Mouse (Mus musculus): ENCODE data around the gene Cnbp. TPM values are rescaled to one million over a fixed set of nuclear protein-coding genes. Genes with fewer than 3 reads are reported as not detected.

Cnbp gene
- polyA plus RNA-seq, 1 experiment from 2014 or later, result 685 TPM

GRCm38 (mm10) chr6:87876068-87876643 is 25.2 kb upstream of the Cnbp start:
- no peak for ATAC-seq
- 83% methylated on average over 13 of the region's 13 CpGs for WGBS

GRCm38 (mm10) chr6:87875562-87875961 is 24.7 kb upstream of the Cnbp start:
- Histone ChIP-seq H3K4me1 (replicated peaks; ENCODE audit: control insufficient read depth, insufficient read depth, low read length) (no peaks in the 10 kb centered on the region), H3K36me3 (ENCODE audit: control insufficient read depth, insufficient read depth) (no peaks in the 10 kb centered on the region), H3K9ac (replicated peaks; ENCODE audit: low read depth, low read length) (no peak overlapping the region), H3K27me3 (replicated peaks; ENCODE audit: control insufficient read depth, insufficient read depth, low read length) (no peaks in the 10 kb centered on the region), H3K27ac (ENCODE audit: low read length) (no peak overlapping the region), H3K4me2 (ENCODE audit: low read length) (no peak overlapping the region), H3K4me3 (replicated peaks; ENCODE audit: low read length) (no peak overlapping the region), H3K9me3 (ENCODE audit: control insufficient read depth, low read length) (no peaks in the 10 kb centered on the region)
- no peak for ATAC-seq
- 89% methylated on average over 7 of the region's 7 CpGs for WGBS

More at GRCm38 (mm10) chr6:87876068-87876643, 25.2 kb upstream of the Cnbp start:
- Histone ChIP-seq H3K4me1 (replicated peaks; ENCODE audit: control insufficient read depth, insufficient read depth, low read length) (no peaks in the 10 kb centered on the region), H3K9me3 (ENCODE audit: control insufficient read depth, low read length) (no peaks in the 10 kb centered on the region), H3K4me2 (ENCODE audit: low read length) (no peak overlapping the region), H3K27ac (ENCODE audit: low read length) (no peak overlapping the region), H3K4me3 (replicated peaks; ENCODE audit: low read length) (no peak overlapping the region), H3K27me3 (replicated peaks; ENCODE audit: control insufficient read depth, insufficient read depth, low read length) (no peaks in the 10 kb centered on the region), H3K36me3 (ENCODE audit: control insufficient read depth, insufficient read depth) (no peaks in the 10 kb centered on the region), H3K9ac (replicated peaks; ENCODE audit: low read depth, low read length) (no peak overlapping the region)

- 91% methylated on average over 1 of the region's 1 CpGs for WGBS
- H3K9me3 ChIP-seq (ENCODE audit: control insufficient read depth, low read length), result no peaks in the 10 kb centered on the region
- no peak overlapping the region for H3K4me3 ChIP-seq (replicated peaks; ENCODE audit: low read length)
- ATAC-seq, result no peak
- H3K4me1 ChIP-seq (replicated peaks; ENCODE audit: control insufficient read depth, insufficient read depth, low read length), result no peaks in the 10 kb centered on the region
- H3K36me3 ChIP-seq (ENCODE audit: control insufficient read depth, insufficient read depth), result no peaks in the 10 kb centered on the region
- H3K4me2 ChIP-seq (ENCODE audit: low read length), result no peak overlapping the region
- no peak overlapping the region for H3K27ac ChIP-seq (ENCODE audit: low read length)
- no peak overlapping the region for H3K9ac ChIP-seq (replicated peaks; ENCODE audit: low read depth, low read length)
- no peaks in the 10 kb centered on the region for H3K27me3 ChIP-seq (replicated peaks; ENCODE audit: control insufficient read depth, insufficient read depth, low read length)
Observed at GRCm38 (mm10) chr6:87875083-87875482, 24.2 kb upstream of the Cnbp start.

GRCm38 (mm10) chr6:87873963-87874362 is 23.1 kb upstream of the Cnbp start:
- H3K9ac ChIP-seq (replicated peaks; ENCODE audit: low read depth, low read length), result no peak overlapping the region
- H3K9me3 ChIP-seq (ENCODE audit: control insufficient read depth, low read length), result no peaks in the 10 kb centered on the region
- WGBS, result 95% methylated on average over 2 of the region's 2 CpGs
- H3K27me3 ChIP-seq (replicated peaks; ENCODE audit: control insufficient read depth, insufficient read depth, low read length), result no peaks in the 10 kb centered on the region
- H3K36me3 ChIP-seq (ENCODE audit: control insufficient read depth, insufficient read depth), result no peaks in the 10 kb centered on the region
- no peak overlapping the region for H3K27ac ChIP-seq (ENCODE audit: low read length)
- no peak for ATAC-seq
- no peak overlapping the region for H3K4me2 ChIP-seq (ENCODE audit: low read length)
- no peak overlapping the region for H3K4me3 ChIP-seq (replicated peaks; ENCODE audit: low read length)
- H3K4me1 ChIP-seq (replicated peaks; ENCODE audit: control insufficient read depth, insufficient read depth, low read length), result no peaks in the 10 kb centered on the region

DNA sequence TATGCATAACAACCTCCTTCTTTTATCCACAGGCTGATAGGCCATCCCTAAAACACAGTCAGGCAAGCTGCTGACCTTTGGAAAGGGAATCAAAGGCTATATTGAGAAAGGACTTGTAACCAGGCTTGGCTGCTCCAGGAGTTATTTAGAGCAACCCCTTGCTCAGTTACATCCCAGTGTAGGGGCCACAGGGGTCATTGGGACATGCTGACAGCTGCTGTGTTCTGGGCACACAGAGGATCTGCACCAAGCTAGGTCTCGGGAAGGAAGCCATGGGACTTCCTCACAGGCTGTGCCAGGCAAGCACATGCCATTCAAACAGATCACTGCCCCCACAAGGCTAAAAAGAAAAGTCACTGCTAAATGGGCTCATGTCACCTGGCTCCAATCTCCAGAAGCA is 22.2 kb upstream of the Cnbp start:
- H3K27ac ChIP-seq (ENCODE audit: low read length), result no peak overlapping the region
- ATAC-seq, result no peak
- WGBS, result 63% methylated on average over 1 of the region's 1 CpGs

GRCm38 (mm10) chr6:87871240-87871639 is 20.3 kb upstream of the Cnbp start:
- H3K4me2 ChIP-seq (ENCODE audit: low read length), result no peak overlapping the region
- no peaks in the 10 kb centered on the region for H3K36me3 ChIP-seq (ENCODE audit: control insufficient read depth, insufficient read depth)
- no peaks in the 10 kb centered on the region for H3K9me3 ChIP-seq (ENCODE audit: control insufficient read depth, low read length)
- H3K27ac ChIP-seq (ENCODE audit: low read length), result no peak overlapping the region
- H3K4me3 ChIP-seq (replicated peaks; ENCODE audit: low read length), result no peak overlapping the region
- no peaks in the 10 kb centered on the region for H3K4me1 ChIP-seq (replicated peaks; ENCODE audit: control insufficient read depth, insufficient read depth, low read length)
- ATAC-seq, result no peak
- 89% methylated on average over 7 of the region's 7 CpGs for WGBS
- no peaks in the 10 kb centered on the region for H3K27me3 ChIP-seq (replicated peaks; ENCODE audit: control insufficient read depth, insufficient read depth, low read length)
- no peak overlapping the region for H3K9ac ChIP-seq (replicated peaks; ENCODE audit: low read depth, low read length)

More for the DNA sequence above, 22.2 kb upstream of the Cnbp start:
- no peak overlapping the region for H3K9ac ChIP-seq (replicated peaks; ENCODE audit: low read depth, low read length)
- H3K4me2 ChIP-seq (ENCODE audit: low read length), result no peak overlapping the region
- no peaks in the 10 kb centered on the region for H3K27me3 ChIP-seq (replicated peaks; ENCODE audit: control insufficient read depth, insufficient read depth, low read length)
- H3K9me3 ChIP-seq (ENCODE audit: control insufficient read depth, low read length), result no peaks in the 10 kb centered on the region
- no peak overlapping the region for H3K4me3 ChIP-seq (replicated peaks; ENCODE audit: low read length)
- no peaks in the 10 kb centered on the region for H3K36me3 ChIP-seq (ENCODE audit: control insufficient read depth, insufficient read depth)
- H3K4me1 ChIP-seq (replicated peaks; ENCODE audit: control insufficient read depth, insufficient read depth, low read length), result no peaks in the 10 kb centered on the region

- Histone ChIP-seq H3K4me2 (ENCODE audit: low read length) (no peak overlapping the region), H3K4me1 (replicated peaks; ENCODE audit: control insufficient read depth, insufficient read depth, low read length) (no peaks in the 10 kb centered on the region), H3K27ac (ENCODE audit: low read length) (no peak overlapping the region), H3K9ac (replicated peaks; ENCODE audit: low read depth, low read length) (no peak overlapping the region), H3K9me3 (ENCODE audit: control insufficient read depth, low read length) (no peaks in the 10 kb centered on the region), H3K27me3 (replicated peaks; ENCODE audit: control insufficient read depth, insufficient read depth, low read length) (no peaks in the 10 kb centered on the region), H3K4me3 (replicated peaks; ENCODE audit: low read length) (no peak overlapping the region), H3K36me3 (ENCODE audit: control insufficient read depth, insufficient read depth) (no peaks in the 10 kb centered on the region)
- 76% methylated on average over 1 of the region's 1 CpGs for WGBS
- no peak for ATAC-seq
Observed at GRCm38 (mm10) chr6:87870440-87870839, 19.5 kb upstream of the Cnbp start.

DNA sequence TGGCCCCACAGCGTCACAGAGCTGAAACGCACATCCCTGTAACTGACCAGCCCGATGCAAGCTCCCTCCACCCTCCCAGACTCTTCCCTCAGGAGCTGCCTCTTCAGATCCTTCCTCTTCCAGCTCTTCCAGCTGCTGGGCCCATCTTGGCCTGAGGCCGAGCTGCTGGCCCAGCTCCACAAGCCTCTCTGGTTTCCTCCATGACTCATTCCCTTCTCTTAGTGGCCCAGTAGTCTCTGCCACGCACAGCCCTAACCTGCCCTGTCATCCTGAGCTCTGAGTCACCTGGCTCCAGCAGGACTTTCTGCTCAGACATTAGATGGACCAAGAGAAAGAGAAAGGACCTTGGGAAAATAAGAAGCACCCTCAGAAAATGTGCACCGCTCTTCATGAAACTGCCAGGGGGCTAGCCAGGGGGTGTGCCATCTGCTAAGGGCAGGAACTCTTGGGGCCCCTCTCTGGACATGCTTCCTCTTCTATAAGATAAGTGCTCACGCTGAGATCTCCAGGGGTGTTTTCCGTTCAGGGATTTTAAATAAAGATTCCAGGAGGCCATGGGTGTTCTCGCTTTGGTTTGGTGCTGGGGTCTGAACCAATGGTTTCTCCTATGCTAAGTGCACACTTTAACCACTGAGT is 18.1 kb upstream of the Cnbp start:
- Histone ChIP-seq H3K36me3 (ENCODE audit: control insufficient read depth, insufficient read depth) (no peaks in the 10 kb centered on the region), H3K9me3 (ENCODE audit: control insufficient read depth, low read length) (no peaks in the 10 kb centered on the region), H3K27ac (ENCODE audit: low read length) (no peak overlapping the region), H3K4me2 (ENCODE audit: low read length) (no peak overlapping the region), H3K9ac (replicated peaks; ENCODE audit: low read depth, low read length) (no peak overlapping the region), H3K27me3 (replicated peaks; ENCODE audit: control insufficient read depth, insufficient read depth, low read length) (no peaks in the 10 kb centered on the region), H3K4me3 (replicated peaks; ENCODE audit: low read length) (no peak overlapping the region), H3K4me1 (replicated peaks; ENCODE audit: control insufficient read depth, insufficient read depth, low read length) (no peaks in the 10 kb centered on the region)
- ATAC-seq, result no peak
- 74% methylated on average over 9 of the region's 9 CpGs for WGBS

DNA sequence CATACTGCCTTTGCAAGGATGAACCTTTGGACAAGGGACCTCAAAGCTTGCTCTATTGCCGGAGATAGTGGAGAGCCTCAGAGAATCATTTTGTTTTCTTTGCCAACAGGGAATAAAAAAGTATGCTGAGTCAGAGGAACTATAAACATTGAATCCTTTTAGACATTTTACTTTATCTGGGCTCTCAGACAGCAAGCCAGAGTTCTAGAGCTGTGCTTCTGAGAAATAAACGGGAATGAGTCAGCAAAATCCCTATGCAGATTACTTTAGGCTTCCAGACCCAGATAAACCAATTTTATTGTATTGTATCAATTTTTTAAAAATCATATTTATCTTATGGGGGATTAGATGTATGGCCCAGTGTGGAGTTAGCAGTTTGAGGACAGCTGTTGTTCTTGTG is 16.4 kb upstream of the Cnbp start:
- no peak overlapping the region for H3K27ac ChIP-seq (ENCODE audit: low read length)
- H3K4me1 ChIP-seq (replicated peaks; ENCODE audit: control insufficient read depth, insufficient read depth, low read length), result no peaks in the 10 kb centered on the region
- no peaks in the 10 kb centered on the region for H3K9me3 ChIP-seq (ENCODE audit: control insufficient read depth, low read length)
- H3K4me3 ChIP-seq (replicated peaks; ENCODE audit: low read length), result no peak overlapping the region
- no peaks in the 10 kb centered on the region for H3K36me3 ChIP-seq (ENCODE audit: control insufficient read depth, insufficient read depth)
- H3K27me3 ChIP-seq (replicated peaks; ENCODE audit: control insufficient read depth, insufficient read depth, low read length), result no peaks in the 10 kb centered on the region
- H3K9ac ChIP-seq (replicated peaks; ENCODE audit: low read depth, low read length), result no peak overlapping the region
- H3K4me2 ChIP-seq (ENCODE audit: low read length), result no peak overlapping the region
- ATAC-seq, result no peak
- 86% methylated on average over 2 of the region's 2 CpGs for whole genome bisulfite sequencing

GRCm38 (mm10) chr6:87866211-87866610 is 15.3 kb upstream of the Cnbp start:
- no peak overlapping the region for H3K4me3 ChIP-seq (replicated peaks; ENCODE audit: low read length)
- no peaks in the 10 kb centered on the region for H3K36me3 ChIP-seq (ENCODE audit: control insufficient read depth, insufficient read depth)
- no peak overlapping the region for H3K9ac ChIP-seq (replicated peaks; ENCODE audit: low read depth, low read length)
- no peaks in the 10 kb centered on the region for H3K9me3 ChIP-seq (ENCODE audit: control insufficient read depth, low read length)
- no peak for ATAC-seq
- no peak overlapping the region for H3K27ac ChIP-seq (ENCODE audit: low read length)
- H3K4me1 ChIP-seq (replicated peaks; ENCODE audit: control insufficient read depth, insufficient read depth, low read length), result no peaks in the 10 kb centered on the region
- WGBS, result 92% methylated on average over 6 of the region's 6 CpGs
- H3K27me3 ChIP-seq (replicated peaks; ENCODE audit: control insufficient read depth, insufficient read depth, low read length), result no peaks in the 10 kb centered on the region
- H3K4me2 ChIP-seq (ENCODE audit: low read length), result no peak overlapping the region

Data from forebrain, embryonic 16.5 days (tissue).